Mouse (Mus musculus) T-helper 17 cell (primary cell): Measurements from ENCODE around the gene Plce1.

Experiments used
- in situ Hi-C, 2 experiments: fragments of 300-600 bp; cut with MboI, MseI; formaldehyde crosslinking; loops; 1 replicate in 1 of 2; 2 replicates in 1 of 2; pipeline ENCODE4 v1.15.1; 2025; ENCODE audit warnings: high pct_unique_total_duplicates in 2 of 2

Plce1 gene

DNA sequence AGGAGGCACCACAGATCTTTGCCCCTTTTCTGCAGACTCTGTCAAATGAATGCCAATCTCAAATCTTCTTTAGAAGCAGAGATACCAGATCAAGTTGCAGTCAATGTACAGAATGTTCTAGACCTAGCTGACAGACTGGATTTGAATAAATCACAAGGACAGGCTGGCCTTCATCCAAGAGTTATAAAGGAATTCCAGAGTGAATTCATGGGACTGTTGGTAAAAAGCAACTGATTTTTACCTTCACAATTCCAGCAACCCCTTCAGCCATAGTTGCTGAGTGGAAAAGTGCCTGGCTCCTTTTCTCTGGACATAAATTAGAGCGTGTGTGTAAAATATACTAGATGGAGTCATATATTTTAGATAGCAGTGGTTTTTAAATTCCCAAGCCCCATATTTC, 102.0 kb downstream of the Plce1 start:
- in situ Hi-C loops, result no loop called here

DNA sequence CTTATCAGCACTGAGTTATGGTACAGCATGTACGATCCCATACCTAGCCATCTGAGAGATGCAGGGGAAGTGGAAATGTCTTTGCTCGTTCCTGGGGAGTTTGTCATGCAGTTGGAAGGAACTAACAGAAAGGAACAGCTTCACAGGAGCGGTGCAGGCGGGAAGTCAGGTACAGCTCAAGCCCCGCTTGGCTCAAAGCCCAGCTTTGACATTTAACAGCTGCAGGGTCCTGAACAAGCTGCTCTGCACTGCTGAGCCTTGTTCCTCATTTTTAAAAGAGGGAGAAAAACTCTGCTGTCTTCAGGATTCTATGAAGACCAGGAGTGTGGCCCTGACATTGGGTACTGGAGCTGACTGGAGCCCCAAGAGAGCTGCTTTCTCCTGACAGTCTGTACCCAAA, 106.7 kb downstream of the Plce1 start:
- in situ Hi-C loops, result no loop called here

DNA sequence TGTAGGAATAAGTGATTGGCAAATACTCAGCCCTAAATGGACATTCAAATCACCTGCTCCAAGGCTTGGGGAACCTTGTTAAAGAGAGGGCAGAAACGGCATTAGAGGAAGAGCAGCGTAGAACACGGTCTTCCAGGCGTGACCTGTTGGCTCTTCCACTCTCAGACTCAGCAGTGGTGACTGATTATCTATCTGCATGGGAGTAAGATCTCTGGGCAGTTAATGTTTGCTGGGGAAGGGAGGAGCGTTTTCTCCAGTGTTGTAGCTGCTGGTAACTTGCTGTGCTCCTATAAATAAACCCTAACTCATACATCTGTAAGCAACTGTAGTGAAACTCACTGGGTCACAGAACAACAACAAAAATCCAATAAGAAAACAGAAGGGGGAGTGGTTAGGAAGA, 108.6 kb downstream of the Plce1 start:
- in situ Hi-C loops, result no loop called here

DNA sequence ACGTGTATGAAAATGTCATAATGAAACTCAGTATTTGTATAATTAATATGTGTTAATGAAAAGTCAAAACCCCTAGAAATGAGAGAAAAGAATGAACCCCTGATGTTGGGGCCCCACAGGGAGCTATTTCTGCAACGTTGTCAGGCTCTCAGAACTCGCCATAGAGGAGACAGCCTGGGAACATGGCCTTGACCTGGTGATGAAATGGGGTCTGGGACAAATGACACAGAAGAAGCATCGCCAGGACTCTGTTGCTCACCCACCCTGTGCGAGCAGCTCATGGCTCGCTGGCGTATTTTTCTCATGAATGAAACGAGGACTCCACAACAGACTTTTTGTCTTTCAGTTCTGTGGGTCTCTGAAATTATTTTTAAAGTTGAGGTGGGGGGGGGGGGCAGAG, 109.0 kb downstream of the Plce1 start:
- in situ Hi-C loops, result no loop called here

DNA sequence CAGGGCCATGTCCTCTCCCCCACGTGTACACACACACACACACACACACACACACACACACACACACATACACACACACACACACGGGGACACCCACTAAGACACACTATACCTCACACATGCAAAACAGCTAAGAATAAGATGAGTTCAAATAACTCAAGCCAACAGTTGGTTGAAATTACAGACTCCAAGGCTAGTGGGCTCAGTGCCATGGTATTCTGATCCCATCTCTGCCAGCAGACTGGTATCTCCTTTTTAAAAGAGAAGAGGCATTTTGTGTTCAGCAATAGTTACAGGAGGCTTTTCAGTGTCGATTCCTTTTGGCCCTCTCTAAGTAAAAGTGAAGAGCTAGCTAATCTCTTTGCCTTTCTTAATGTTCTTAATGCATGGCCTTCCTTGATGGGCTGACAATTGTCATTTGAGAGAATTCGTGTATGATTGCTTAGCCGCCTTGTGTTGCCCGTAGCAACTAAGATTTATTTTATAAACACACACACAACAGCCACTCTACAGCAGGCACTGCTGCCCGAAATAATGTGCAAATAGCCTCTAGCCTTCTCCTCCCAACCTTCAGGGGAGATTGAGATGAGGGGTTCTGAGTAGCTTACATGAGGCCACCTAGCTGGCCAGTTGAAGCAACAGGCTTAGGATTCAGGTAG, 111.8 kb downstream of the Plce1 start:
- in situ Hi-C loops, result no loop called here

DNA sequence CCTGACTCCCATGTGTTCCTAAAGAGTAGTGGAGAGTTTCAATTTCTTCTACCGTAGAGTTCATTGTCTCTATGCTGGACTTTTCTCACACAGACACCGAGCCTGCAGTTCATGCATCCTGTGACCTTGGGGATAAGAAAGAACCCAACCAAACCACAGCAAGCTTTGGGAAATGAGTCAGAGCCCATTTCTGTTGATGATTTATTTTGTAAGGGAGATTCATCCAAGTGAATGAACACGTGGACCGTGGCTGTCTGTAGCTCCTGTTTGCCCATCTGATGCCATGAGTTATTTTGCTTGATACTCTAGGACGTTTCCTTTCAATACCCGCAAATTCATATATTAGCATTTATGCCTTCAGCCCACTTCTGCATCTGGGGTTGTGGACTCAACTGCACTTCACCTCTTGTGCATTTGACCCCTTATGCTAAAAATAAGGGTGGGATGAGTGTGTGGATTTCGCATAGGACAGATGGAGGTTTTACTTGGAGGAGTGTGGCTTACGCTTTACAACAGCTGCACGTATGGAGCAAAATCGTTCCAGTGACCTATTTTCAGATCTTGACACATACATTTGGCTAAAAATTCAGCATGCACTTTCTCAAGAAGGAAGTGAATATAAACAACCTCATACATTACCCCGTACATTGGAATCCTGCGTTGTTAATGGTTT, 112.5 kb downstream of the Plce1 start:
- in situ Hi-C loops, result no loop called here

DNA sequence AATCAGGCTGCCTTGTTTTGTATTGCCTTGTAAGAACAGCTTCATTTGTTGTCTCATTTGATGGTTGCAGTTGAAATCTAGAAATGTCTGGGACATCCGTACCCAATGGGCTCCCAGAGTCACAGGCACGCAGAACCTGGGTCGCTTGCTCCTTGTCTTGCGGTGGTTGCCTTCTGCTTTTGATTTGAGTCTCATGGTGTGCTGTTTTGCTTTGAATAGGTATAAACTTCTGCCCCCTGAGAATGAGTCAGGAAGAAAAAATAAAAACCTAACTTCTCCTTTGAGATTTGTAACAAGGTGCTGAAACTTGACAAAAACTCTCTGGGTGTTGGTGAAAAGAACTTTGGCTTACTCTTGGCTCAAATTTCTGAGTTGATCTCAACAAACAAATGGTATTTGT, 115.2 kb downstream of the Plce1 start:
- in situ Hi-C loops, result no loop called here

DNA sequence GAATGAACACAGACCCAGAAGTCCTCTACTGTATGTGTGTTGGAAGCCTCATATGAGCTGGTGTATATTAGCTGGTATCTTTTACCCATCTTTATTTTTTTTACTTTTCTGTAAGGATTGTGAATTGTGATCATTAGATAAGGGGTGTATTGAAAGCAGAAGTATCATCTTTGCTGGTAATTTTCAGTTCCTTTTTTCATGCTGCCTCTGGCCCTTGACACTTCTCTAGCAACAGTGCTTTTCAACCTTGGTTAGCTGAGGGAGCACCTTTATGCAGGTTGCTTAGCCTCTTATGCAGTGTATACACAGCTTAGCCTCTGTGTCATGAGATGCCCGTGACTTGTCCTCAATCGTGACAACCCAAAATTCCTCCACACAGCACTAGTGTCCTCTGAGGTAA, 116.5 kb downstream of the Plce1 start:
- in situ Hi-C loops, result no loop called here

DNA sequence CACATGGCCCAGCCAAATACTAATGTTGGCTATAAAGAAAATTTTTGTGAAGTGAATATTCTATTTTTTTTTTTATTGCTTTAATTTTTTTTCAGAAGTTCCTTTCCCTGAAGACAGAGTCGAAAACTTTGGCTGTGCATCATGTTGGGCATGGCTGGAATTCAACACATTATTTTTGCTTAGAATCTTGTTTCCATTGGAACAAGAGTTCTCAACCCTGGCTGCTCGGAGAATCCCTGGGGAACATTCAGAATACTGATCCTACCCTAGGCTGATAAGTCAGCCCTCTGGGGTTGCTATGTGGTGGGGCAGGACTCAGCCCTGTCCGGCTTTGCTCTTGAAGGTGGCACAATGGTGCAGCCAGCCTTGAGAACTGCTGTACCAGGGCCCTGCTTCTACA, 118.1 kb downstream of the Plce1 start:
- in situ Hi-C loops, result no loop called here

DNA sequence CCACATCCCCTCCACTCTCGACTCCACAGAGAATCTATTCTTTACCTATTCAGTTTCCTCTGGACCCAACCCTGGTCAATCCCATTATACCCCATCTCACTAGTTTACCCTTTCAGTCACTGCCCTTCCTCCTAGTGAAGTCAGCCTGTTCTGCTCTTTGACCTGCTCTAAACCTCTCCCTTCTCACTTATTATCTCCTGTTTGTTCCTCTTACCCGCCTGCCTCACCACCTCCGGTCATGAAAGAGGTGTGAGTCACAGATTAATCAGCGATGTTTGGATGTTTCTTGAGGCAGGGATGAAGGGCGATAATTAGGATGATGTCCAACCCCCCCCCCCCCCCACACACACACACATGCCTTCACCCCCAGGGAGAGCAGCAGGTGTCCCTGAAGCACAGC, 120.2 kb downstream of the Plce1 start:
- in situ Hi-C loops, result no loop called here

DNA sequence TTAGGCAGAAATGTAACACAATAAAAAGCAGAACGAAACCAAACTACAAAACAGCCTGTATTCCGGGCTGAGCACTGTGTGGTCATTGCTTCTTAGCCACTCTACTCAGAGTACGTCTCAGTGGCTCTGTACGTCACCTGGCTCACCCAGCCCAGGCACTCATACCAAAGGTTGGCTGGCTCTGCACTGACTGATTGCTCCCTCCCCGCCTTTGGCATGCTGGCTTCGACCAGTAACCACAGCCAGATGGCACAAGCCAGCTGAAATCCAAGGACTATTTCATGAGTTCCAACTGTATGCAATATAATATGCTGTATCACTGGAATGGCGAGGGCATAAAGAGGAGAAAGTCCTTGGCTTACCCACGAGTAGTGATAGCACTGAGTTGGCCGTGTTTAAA, 121.9 kb downstream of the Plce1 start:
- in situ Hi-C loops, result no loop called here

DNA sequence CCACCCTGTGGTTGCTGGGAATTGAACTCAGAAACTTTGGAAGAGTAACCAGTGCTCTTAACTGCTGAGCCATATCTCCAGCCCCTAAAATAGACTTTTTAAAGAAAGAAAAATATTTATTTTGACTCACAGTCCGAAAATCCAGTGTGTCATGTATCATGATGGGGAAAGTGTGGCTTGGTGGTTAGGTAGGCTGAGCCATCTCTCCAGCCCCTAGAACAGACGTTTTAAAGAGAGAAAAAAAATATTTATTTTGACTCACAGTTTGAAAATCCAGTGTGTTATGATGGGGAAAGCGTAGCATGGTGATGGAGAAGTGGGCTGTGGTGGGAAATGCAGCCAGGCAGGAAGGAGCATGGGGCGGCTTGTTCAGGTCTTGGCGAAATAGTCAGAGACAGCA, 126.3 kb downstream of the Plce1 start:
- in situ Hi-C loops, result no loop called here

DNA sequence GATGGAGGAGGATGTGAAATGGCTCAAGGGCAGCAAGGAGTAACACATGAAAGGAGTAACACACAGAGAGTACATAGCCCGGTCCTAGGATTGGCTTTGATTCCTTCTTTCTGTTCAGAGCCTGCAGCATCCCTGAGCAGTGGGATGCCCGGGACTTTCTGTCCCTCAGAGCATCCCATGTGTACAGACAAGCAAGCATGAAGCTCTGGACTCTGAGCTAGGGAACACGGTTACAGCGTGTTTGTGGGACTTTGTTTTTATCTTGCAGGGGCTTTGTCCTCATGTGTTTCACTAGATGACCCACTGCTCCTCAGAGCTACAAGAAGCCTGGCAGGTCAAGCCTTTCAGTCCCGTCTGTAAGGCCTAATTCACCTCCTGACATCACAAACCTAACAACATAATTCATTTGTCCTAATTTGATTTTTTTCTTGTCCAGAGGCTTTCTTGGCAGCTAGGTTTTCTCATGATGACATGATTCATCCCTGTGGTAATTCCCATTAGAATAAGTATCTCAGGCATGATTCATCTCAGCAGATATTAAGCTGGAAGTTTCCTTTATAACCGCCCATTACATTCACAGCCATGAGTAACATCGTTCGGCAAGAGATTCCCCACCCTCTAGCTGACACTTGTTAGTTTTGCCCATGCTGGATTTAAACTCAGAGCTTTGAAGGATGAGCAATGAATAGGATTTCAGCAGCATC, 128.2 kb downstream of the Plce1 start:
- in situ Hi-C loops, result no loop called here

DNA sequence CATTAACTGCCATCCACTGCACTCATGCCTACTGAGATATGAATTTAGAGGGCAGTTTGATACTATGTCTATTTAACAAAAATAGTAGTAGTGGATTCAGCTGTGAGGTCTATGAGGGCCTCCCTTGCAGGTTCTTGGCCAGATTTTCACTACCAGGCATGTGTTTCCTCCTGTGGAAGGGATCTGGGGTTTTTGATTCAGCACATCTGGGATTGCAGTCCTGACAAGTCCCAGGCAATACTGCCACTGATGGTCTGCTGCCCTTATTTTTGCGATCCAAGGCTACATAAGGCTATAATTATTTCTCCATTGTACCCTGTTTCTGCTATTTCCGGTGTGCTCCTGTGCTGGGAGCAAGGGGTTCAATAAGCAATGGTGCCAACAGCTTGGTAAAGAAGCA, 129.4 kb downstream of the Plce1 start:
- in situ Hi-C loops, result no loop called here

DNA sequence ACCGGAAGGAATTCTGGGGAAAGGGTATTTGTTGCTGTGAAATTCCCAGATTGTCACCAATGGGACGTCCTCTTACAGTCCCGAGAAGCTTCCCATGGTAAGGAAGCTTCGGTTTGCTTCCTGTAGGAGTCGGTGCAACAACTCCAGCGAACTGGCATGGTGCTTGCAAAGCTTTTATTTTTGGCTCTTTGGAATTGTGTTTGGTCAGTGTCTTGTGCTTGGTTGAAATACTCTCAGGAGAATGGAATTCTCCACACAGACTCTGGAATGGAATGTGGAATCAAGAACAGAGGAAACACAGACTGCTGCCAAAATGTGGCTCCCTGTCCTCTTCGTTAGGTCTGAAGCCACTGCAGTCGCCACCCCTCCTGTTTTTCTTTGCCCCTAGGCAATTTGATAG, 129.9 kb downstream of the Plce1 start:
- in situ Hi-C loops, result no loop called here

DNA sequence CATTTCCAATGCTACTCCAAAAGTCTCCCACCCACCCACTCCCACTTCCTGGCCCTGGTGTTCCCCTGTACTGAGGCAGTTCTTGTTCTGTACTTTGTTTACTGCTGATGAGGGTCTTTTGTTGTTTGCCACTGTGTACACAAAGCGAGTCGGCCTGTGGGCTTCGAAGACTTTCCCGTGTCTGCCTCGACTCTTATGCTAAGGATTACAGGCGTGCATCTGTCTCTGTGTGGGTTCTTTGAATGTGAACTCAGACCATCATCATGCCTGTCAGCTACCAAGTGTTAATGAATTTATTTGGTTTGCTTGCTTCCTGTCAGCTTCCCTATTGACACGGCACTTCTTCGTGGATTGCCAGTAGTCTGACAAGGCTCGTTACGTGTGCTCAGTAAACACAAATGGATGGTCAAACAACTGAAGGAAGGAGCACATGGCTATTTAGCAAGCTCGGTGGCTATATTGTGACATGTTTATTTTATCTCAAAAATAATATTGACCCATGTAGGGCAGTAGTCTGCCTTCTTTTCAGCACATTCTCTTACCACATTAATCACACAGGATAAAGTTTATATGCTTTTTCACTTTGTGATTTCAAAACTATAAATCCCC, 133.3 kb downstream of the Plce1 start:
- in situ Hi-C loops, result no loop called here

DNA sequence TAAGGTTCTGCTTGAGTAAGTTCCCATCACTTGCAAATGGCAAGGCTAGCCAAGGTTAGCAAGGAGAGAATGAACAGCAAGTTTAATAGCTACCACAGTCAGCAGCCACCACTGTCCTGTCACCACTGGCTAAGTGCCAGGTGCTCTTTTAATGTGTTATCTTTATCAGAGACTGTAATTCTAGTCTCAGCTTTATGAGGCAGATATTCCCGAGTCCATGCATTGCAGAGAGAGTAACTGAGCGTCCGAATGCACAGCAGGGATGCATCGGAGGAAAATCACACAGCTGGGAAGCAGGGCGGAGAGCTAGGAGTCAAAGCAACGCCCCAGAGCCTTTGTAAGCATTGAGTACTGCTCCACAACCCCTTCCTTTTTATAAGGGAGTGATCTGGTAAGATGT, 134.4 kb downstream of the Plce1 start:
- in situ Hi-C loops, result no loop called here

DNA sequence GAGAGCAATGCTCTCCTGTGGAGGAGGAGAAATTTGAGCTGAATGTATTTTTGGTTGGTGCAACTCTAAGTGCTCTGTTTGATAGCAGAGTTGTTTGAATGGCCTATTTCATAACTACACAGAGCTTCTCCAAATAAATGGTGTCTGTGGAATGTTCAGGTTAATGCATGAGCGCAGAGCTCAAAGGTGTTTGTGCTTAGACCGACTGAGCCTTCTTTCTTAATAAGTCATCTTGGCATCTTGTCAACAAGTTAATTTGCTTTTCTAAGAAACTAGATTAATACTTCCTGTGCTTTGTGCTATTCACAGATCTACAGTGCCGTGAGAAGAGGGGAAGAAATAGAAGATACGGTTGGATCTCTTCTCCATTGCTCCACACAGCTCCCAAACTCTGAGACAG, 139.2 kb downstream of the Plce1 start:
- in situ Hi-C loops, result no loop called here

DNA sequence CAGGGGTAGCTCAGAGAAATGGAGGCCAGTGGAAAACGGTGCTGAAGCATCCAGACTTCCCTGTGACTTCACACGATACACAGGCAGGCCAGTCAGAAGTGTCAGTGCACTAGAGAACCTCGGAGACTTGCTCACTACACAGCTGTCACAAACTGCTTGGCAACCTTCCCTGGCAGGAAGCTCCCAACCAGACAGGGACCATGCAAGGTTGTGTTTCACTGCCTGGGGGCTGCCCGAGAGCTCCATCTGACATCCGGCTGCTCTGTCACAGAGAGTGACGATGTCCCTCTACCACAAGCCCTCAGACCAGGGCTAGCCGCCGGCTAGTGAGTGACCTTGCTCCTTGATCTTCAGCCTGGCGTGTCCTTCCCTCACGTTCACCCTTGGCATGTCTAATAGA, 140.6 kb downstream of the Plce1 start:
- in situ Hi-C loops, result no loop called here

DNA sequence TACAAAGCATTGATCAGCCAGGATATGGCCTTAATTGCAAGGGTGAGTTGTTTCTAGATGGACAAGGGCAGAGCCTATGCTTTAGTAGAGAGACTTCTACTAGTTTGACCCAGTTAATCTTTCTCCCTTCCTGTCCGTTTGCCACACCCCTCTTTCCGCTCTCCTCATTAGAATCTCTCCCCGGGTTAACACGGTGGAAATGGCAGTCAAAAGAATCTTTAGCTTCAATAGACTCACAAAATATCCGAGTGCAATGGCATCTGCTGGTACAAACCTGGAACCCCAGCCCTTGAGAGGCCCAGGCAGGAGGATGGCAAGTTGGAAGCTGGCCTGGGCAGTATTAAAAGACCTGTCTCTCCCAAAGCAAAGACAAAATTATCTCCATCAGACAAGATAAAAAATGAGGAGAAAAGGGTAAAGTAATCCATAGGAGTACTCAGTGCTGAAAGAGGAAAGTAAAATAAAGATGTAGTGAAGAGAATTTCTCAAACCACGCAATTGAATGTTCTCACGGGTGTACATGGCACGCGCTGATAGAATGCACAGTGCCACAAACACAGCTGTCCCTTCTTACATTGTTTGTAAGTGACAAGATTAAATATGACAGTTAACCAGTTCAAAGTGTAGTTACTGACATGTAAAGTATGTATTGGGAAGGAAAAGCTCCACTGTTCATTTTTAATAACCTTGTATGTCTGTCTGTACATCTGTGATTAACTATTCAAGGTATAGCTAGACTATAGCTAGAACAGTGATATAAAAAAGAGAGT, 145.5 kb downstream of the Plce1 start:
- in situ Hi-C loops, result no loop called here

DNA sequence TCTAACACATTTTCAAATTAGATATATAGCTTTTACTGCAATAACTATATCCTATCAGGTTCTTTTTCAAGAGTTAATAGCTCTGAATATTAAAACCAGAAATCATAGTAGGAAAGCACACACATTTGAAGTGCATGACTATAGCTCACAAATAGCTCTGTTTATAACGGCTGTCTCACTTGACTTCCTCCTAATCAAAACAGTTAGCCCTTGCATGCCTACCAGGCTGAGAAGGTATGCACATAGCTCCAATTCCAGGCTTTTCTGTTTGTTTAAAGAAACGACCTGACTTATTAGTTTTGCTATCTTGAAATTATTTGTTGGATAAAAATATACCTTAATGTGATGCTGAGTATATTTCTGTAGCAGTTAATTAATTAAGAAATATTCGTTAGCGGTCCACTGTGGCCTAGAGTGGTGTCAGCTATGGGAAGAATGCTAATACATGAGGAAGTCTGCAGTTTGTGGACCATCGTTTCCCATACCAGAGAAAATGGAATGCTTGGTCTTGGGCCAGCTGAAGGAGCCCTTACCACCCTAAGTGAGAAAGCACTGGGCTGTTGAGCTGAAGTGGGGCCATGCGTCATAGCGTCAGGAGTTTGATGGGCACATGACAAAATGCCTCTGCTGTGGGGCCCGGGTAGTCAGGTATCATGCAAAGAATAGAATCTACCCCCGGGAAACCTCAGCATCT, 146.3 kb downstream of the Plce1 start:
- in situ Hi-C loops, result no loop called here
